Mouse (Mus musculus): Measurements from ENCODE around the gene Fam227a. TPM values are rescaled to one million over a fixed set of nuclear protein-coding genes. Genes with fewer than 3 reads are reported as not detected.
A peak's percentile ranks its signal among the peaks of the same experiment; 100 is the strongest.

Fam227a gene
- total and polyA plus RNA-seq, 2 experiments from 2014 or later, result 2.8 to 12.1 TPM

DNA sequence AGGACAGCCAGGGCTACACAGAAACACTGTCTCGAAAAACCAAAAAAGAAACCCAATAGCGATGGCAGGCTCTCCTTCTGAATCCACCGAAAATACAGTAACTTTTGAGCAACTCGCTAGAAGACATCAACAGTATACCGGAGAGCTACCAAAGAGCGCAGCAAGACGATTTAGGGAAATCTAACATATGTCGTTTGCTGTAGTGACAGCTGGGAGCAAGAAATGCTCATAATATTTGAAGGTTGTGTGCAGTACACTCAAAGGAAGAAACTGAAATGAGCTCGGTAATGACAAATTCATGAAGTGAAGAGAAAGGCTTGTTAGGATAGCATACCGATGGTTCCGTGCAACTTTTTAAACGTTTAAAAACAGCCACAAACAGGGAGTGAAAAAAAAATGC, 52.6 kb downstream of the Fam227a start:
- H3K27ac ChIP-seq (ENCODE audit: low read depth, low read length), result no peak overlapping the region
- 90% methylated on average over 12 of the region's 12 CpGs for WGBS
- no peaks in the 10 kb centered on the region for H3K27me3 ChIP-seq (ENCODE audit: insufficient read depth, low read length)
- peaks cover 6% of the 10 kb centered on the region for H3K36me3 ChIP-seq (ENCODE audit: insufficient read depth, low read length)
- H3K4me2 ChIP-seq (ENCODE audit: low read depth, low read length, poor library complexity, severe bottlenecking), result no peak overlapping the region
- no peaks in the 10 kb centered on the region for H3K9me3 ChIP-seq (ENCODE audit: low read length)
- H3K9ac ChIP-seq (replicated peaks; ENCODE audit: low read length, poor library complexity, severe bottlenecking), result no peak overlapping the region
- ATAC-seq (ENCODE audit: low FRiP score) (no peak), DNase-seq (ENCODE audit: low spot score) (no peak)
- no peak for TF ChIP-seq CTCF (IDR thresholded peaks at IDR 0.05)
- no peak overlapping the region for H3K4me3 ChIP-seq (ENCODE audit: low read depth, low read length)
- no peaks in the 10 kb centered on the region; the same call in 1 of the 2 replicates for H3K4me1 ChIP-seq (ENCODE audit: insufficient read depth, low read length)

DNA sequence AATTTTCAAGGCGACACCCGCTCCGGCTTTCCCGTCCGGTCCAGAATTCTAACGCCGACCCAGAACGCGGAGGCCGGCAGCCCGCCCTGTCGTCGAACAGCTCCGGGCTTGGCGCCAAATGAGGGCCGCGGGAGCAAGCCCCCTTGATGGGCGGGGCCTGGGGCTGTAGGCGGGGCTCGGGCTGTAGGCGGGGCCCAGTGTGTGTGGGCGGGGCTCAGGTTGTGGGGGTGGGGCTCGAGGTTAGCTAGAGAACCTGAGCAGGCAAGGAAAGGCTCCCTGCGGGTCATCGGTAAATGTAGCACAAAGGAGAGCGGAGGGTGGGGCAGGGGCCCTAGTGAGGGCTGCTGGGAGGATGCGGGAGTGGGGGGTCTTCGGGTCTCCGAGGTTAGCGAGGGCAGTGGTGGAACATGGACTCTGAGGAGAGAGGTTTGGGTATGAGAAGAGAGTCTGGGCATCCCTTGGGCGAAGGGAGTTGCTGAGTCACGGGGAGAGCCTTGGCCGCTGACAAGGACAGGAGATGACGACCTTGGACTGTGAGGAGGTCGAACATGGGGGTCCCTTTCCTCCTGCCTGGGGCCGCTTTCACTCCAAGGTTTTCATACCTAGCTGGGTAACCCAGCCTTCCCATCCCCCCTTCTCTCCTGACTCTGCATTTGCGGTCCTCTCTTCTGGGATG, 53.6 kb downstream of the Fam227a start, which contains the start of gene Dmc1:
Dmc1 (minus strand) TSS at position 120 of the 676 bp plus-strand sequence.
- peak; percentile 40 for DNase-seq (ENCODE audit: low spot score)
- WGBS, result 13% methylated on average over 37 of the region's 37 CpGs

DNA sequence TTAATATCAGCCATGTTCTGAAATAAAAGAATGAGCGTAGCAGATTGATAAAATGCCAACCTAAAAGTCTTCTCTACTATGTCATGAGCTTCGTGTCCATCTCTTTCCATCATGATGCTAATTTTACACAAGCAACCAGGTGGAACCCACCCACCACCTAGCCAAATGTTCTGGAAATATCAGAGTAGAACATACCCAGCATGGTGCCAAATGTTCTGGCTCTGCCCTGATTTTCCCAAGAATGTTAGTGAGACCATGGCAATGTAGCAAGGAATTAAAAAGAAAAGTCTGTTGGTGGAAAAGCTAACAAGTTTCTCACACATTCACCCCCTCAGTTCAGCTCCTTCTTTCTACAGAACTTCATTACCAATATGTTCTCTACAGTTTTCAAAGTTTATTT, 58.6 kb downstream of the Fam227a start:
- Histone ChIP-seq H3K27ac (ENCODE audit: low read depth, low read length) (no peak overlapping the region), H3K4me3 (ENCODE audit: low read depth, low read length) (no peak overlapping the region), H3K9me3 (ENCODE audit: low read length) (no peaks in the 10 kb centered on the region), H3K4me1 (ENCODE audit: insufficient read depth, low read length) (no peaks in the 10 kb centered on the region; the same call in 1 of the 2 replicates), H3K4me2 (ENCODE audit: low read depth, low read length, poor library complexity, severe bottlenecking) (no peak overlapping the region), H3K27me3 (ENCODE audit: insufficient read depth, low read length) (no peaks in the 10 kb centered on the region), H3K36me3 (ENCODE audit: insufficient read depth, low read length) (no peaks in the 10 kb centered on the region), H3K9ac (replicated peaks; ENCODE audit: low read length, poor library complexity, severe bottlenecking) (no peak overlapping the region)
- TF ChIP-seq CTCF (IDR thresholded peaks at IDR 0.05), result no peak
- 89% methylated on average over 2 of the region's 2 CpGs for WGBS
- no peak for DNase-seq (ENCODE audit: low spot score)
- ATAC-seq (ENCODE audit: low FRiP score), result no peak

More for the DNA sequence above, 53.6 kb downstream of the Fam227a start, which contains the start of gene Dmc1:
- Histone ChIP-seq H3K36me3 (ENCODE audit: insufficient read depth, low read length) (no peaks in the 10 kb centered on the region), H3K9ac (replicated peaks; ENCODE audit: low read length, poor library complexity, severe bottlenecking) (no peak within 1 kb of the TSS), H3K4me1 (ENCODE audit: insufficient read depth, low read length) (no peaks in the 10 kb centered on the region; the same call in 1 of the 2 replicates), H3K4me2 (ENCODE audit: low read depth, low read length, poor library complexity, severe bottlenecking) (peak within 1 kb of the TSS; percentile 50), H3K27ac (ENCODE audit: low read depth, low read length) (no peak within 1 kb of the TSS), H3K27me3 (ENCODE audit: insufficient read depth, low read length) (no peaks in the 10 kb centered on the region), H3K9me3 (ENCODE audit: low read length) (no peaks in the 10 kb centered on the region), H3K4me3 (ENCODE audit: low read depth, low read length) (peak within 1 kb of the TSS; percentile 32)
- no peak for ATAC-seq (ENCODE audit: low FRiP score)
- TF ChIP-seq CTCF (IDR thresholded peaks at IDR 0.05), result no peak

DNA sequence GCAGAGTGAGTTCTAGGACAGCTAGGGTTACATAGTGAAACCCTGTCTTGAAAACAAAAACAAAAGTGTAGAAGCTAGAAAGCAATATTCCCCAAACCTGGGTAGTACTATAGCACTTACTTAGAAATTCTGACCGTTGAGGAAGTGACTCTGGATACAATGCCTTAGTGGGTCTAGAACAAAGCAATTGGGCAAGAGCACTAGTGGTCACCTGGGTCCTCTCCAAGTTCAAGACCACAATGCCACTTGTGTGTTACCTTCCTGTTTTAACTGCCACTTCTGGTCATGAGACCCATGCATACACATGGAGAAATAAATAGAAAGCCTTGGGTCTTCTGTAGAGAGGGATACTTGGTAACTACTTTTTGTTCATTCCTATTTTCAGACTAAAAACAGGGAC, 60.0 kb downstream of the Fam227a start:
- H3K27me3 ChIP-seq (ENCODE audit: insufficient read depth, low read length), result no peaks in the 10 kb centered on the region
- no peak for TF ChIP-seq CTCF (IDR thresholded peaks at IDR 0.05)
- H3K27ac ChIP-seq (ENCODE audit: low read depth, low read length), result no peak overlapping the region
- ATAC-seq (ENCODE audit: low FRiP score) (no peak), DNase-seq (ENCODE audit: low spot score) (no peak)
- WGBS, result 87% methylated on average over 1 of the region's 1 CpGs
- no peak overlapping the region for H3K4me3 ChIP-seq (ENCODE audit: low read depth, low read length)
- no peak overlapping the region for H3K4me2 ChIP-seq (ENCODE audit: low read depth, low read length, poor library complexity, severe bottlenecking)
- H3K9me3 ChIP-seq (ENCODE audit: low read length), result no peaks in the 10 kb centered on the region
- H3K36me3 ChIP-seq (ENCODE audit: insufficient read depth, low read length), result no peaks in the 10 kb centered on the region
- no peaks in the 10 kb centered on the region for H3K4me1 ChIP-seq (ENCODE audit: insufficient read depth, low read length)
- H3K9ac ChIP-seq (replicated peaks; ENCODE audit: low read length, poor library complexity, severe bottlenecking), result no peak overlapping the region

DNA sequence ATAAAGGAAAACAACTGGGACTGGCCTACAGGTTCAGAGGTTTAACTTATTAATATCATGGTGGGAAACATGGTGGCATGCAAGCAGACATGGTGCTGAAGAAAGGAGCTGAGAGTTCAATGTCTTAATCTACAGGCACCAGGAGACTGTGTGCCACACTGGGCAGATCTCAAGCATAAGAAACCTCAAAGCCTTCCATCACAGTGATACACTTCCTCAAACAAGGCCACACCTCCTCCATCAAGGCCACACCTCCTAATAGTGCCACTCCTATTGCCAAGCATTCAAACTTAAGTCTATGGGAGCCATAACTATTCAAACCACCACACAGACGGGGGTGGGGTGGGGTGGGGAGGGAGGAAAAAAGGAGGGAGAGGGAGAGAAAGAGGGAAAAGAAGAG, 77.2 kb downstream of the Fam227a start:
- no peak overlapping the region for H3K4me2 ChIP-seq (ENCODE audit: low read depth, low read length, poor library complexity, severe bottlenecking)
- DNase-seq (ENCODE audit: low spot score) (no peak), ATAC-seq (ENCODE audit: low FRiP score) (no peak)
- WGBS, result 84% methylated on average over 1 of the region's 1 CpGs
- H3K27me3 ChIP-seq (ENCODE audit: insufficient read depth, low read length), result no peaks in the 10 kb centered on the region
- H3K4me3 ChIP-seq (ENCODE audit: low read depth, low read length), result no peak overlapping the region
- no peaks in the 10 kb centered on the region for H3K36me3 ChIP-seq (ENCODE audit: insufficient read depth, low read length)
- H3K9me3 ChIP-seq (ENCODE audit: low read length), result no peaks in the 10 kb centered on the region
- no peak overlapping the region for H3K9ac ChIP-seq (replicated peaks; ENCODE audit: low read length, poor library complexity, severe bottlenecking)
- H3K4me1 ChIP-seq (ENCODE audit: insufficient read depth, low read length), result no peaks in the 10 kb centered on the region
- no peak for TF ChIP-seq CTCF (IDR thresholded peaks at IDR 0.05)
- H3K27ac ChIP-seq (ENCODE audit: low read depth, low read length), result no peak overlapping the region

DNA sequence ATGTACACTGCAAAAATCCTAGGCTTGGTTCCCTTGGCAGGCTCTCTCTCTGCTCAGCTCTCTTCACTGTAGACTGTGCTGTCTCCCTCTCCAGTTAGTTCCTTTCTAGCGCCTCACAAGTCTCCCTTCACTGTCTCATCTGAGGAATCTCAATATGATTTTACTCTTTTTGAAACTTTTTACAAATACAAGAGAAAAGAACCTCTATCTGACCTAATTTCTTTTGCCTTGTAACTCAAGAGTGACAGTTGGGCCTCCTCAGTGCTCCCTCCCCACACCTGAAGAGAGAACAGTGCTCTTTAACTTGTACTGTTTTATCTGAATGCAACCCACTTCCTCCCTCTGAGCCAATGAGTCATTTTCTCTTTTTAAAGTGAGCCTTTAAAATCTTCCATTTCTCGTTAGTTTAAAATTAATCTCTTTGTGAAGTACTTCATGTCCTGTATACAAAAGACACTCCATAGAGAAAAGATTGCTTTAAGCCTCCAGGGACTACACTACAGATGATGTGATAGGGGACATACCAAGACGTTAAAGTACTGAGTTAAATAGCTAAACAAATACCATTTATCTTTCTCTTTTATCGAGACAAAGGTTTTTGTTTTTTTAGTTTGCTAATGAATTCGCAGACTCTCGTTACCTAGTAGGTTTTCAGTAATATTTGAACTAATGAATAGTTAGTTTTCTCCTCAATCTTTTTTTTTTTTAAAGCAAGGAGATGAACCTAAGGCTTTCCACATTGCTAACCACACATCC, 80.9 kb downstream of the Fam227a start:
- DNase-seq (ENCODE audit: low spot score) (no peak), ATAC-seq (ENCODE audit: low FRiP score) (no peak)
- Histone ChIP-seq H3K4me2 (ENCODE audit: low read depth, low read length, poor library complexity, severe bottlenecking) (no peak overlapping the region), H3K9ac (replicated peaks; ENCODE audit: low read length, poor library complexity, severe bottlenecking) (no peak overlapping the region), H3K9me3 (ENCODE audit: low read length) (no peaks in the 10 kb centered on the region), H3K27me3 (ENCODE audit: insufficient read depth, low read length) (no peaks in the 10 kb centered on the region), H3K4me3 (ENCODE audit: low read depth, low read length) (no peak overlapping the region), H3K36me3 (ENCODE audit: insufficient read depth, low read length) (no peaks in the 10 kb centered on the region), H3K4me1 (ENCODE audit: insufficient read depth, low read length) (no peaks in the 10 kb centered on the region), H3K27ac (ENCODE audit: low read depth, low read length) (no peak overlapping the region)
- 70% methylated on average over 6 of the region's 6 CpGs for WGBS
- no peak for TF ChIP-seq CTCF (IDR thresholded peaks at IDR 0.05)
